Mouse (Mus musculus): ENCODE results near the gene Nfkb2.

Nfkb2 gene

GRCm38 (mm10) chr19:46344710-46345419, 40.7 kb downstream of the Nfkb2 start:
- DNase-seq (ENCODE audit: low read depth), result no peak

GRCm38 (mm10) chr19:46347146-46347545, 43.0 kb downstream of the Nfkb2 start:
- DNase-seq (ENCODE audit: low read depth), result no peak

DNA sequence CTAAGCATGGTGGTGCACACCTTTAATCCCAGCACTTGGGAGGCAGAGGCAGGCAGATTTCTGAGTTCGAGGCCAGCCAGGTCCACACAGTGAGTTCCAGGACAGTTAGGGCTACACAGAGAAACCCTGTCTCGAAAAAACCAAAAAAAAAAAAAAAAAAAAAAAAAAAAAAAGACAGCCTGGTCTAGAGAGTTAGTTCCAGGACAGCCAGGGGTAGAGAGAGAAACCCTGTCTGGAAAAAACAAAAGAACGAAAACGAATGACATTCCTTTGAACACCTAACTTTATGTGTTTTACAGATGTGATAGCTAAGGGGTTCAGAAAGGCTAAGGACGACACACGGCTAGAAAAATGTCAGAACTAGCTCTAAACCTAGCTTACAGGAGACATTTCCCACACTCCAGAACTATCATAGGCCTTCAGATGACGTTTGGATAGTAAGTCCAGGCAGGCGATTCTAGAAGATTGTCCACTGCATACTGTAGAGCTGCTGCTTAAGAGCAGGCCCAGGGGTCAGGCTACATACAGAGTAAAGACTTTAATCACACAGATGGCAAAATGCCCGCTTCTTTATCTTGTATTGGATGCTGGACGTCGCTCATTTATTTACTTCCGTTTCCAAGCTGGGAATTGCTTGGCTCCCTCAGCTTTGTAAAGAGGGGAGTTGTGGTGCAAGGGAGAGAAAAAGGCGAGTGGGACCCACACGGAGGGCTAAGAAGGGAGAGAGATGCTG, 44.0 kb downstream of the Nfkb2 start:
- DNase-seq (ENCODE audit: low read depth), result peak; percentile 32

DNA sequence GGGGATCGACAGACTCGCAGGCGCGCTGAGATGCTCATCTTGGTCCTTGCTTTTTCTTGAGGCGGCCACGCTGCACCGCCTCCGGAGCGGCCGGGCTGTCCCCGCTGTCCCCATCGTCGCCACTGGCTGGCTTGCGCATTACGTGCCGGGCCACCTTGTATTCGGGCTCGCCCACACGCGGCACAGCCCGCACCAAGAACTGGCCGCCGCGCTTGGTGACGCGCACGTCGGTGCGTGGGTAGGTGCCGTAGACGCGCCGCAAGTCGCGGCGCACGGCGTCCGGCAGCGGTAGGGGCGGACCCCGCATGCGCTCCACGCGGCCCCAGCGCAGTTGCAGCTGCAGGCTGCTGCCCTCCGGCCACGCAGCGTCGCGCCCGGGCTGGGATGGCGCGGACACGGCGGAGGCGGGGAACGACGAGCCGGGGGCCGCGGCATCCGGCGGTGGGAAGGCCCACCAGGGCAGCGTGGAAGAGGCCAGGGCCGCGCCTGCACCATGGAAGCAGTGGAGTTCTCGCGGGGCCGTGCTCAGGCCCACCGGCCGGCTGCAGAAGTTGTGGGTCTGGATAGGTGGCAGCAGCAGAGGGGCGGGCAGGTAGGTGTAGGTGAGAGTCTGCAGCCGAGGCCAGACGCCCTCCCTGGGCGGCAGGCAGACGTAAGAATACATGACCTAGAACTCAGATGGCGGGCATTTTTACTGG, 44.8 kb downstream of the Nfkb2 start:
- peak; percentile 81 for DNase-seq (ENCODE audit: low read depth)

DNA sequence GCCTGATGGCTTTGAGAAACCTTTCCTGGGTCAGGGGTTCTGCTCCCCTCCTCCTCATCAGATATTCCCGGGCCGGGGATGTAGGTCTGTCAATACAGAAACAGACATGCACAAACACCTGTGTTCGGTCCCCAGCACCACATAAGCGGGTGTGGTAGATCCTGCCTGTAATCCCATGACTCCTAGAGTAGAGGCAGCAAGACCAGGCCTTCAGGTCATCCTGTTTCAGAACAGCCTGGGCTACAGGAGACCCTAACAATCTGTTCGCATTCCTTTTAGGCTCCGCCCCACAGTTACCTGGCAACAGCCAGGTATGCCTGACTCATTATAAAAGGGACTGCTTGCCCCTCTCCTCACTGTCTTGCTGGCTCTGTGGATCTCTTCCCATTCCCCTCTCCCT, 45.4 kb downstream of the Nfkb2 start:
- no peak for DNase-seq (ENCODE audit: low read depth)

GRCm38 (mm10) chr19:46350168-46350932, 46.2 kb downstream of the Nfkb2 start, which contains the start of gene 2310034G01Rik:
Gene 2310034G01Rik (minus strand): TSS chr19:46350302.
- no peak for DNase-seq (ENCODE audit: low read depth)

- peak; percentile 92 for DNase-seq (ENCODE audit: low read depth)
Observed at GRCm38 (mm10) chr19:46356701-46357138, 52.6 kb downstream of the Nfkb2 start.

DNA sequence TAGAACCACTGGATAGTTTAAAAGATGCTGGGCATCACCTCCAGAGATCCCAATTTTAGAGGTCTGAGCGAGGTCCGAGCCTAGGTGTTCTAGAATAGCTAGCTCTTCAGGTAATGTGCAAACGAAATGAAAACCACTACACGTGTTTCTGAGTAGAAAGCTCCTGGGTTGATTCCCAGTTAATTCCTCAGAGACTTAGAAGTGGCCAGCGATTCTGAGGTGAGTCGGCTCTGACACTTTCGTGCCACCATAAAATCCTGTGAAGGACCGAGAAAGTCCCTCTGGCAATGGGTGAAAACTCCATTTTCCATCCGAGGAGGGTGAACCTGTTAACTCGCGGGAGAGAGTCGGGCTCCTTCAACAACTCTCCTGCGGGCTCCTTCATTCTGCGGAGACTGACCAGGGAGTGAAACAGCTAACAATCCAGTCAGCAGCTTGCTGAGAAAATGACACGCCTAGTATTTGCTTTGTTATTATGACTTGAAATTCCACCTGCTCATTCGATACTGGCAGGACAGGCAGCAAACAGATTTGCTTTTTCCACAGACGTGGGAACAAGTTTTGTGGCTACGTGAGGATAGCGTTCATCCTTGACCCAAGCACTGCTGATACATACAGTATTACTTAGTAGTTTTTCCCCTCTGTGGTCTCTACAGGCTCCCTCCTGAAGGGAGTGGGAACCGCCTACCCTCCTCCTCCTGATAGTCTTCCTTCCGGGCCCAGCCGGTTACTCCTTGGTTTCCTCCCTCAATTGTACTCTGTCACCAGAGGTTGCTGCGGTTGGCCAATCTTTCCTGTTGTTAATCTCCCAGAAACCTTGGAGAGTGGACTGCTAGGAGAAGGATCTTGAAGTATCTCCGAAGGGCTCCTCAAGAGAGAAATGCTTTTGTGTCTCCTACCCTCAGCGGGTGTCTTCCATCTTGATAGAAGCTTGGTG, 53.5 kb downstream of the Nfkb2 start:
- DNase-seq (ENCODE audit: low read depth), result peak; percentile 48

GRCm38 (mm10) chr19:46358381-46358780, 54.3 kb downstream of the Nfkb2 start:
- DNase-seq (ENCODE audit: low read depth), result no peak
